Mouse (Mus musculus) heart, adult 2 months (tissue): ENCODE measurements at regions not wholly inside any gene's neighbourhood (a gene's known extent, or its start where the extent isn't known, plus 50 kb on each side); places are given as distances from the start of the nearest gene placed in this dataset.

Experiments
- DNase-seq, 2 experiments: peaks; one replicate each; pipeline ENCODE4 v3.0.0; 2021
- H3K27ac ChIP-seq: fragments of 200-600 bp; 2 replicates; pipeline ENCODE4 v1.8.1; 2022
- H3K27me3 ChIP-seq: fragments of 200-500 bp; 2 replicates; pipeline ENCODE4 v1.6.1; 2012; ENCODE audit warnings: mild to moderate bottlenecking, low read length, inconsistent platforms, mixed read lengths; ENCODE audit not compliant: control insufficient read depth, insufficient read depth
- H3K36me3 ChIP-seq: fragments of 200-500 bp; 2 replicates; pipeline ENCODE4 v1.6.1; 2012; ENCODE audit warnings: low read length, inconsistent platforms; ENCODE audit not compliant: control insufficient read depth, insufficient read depth
- H3K4me1 ChIP-seq: fragments of 200-500 bp; 2 replicates; pipeline ENCODE4 v1.6.1; 2011; ENCODE audit warnings: low read length; ENCODE audit not compliant: control insufficient read depth, insufficient read depth
- H3K4me3 ChIP-seq: fragments of 200-600 bp; 2 replicates; pipeline ENCODE4 v1.8.1; 2022
- H3K79me2 ChIP-seq: fragments of 200-500 bp; replicated peaks from 2 replicates; pipeline ENCODE4 v1.6.1; 2012; ENCODE audit warnings: mild to moderate bottlenecking, inconsistent platforms, low read length, moderate library complexity, mixed read lengths; ENCODE audit not compliant: control insufficient read depth, insufficient read depth
- H3K9ac ChIP-seq: fragments of 200-500 bp; 2 replicates; pipeline ENCODE4 v1.6.1; 2012; ENCODE audit warnings: low read depth, mild to moderate bottlenecking, control low read depth, inconsistent platforms, low read length, mixed read lengths
- CTCF ChIP-seq: fragments of 200-600 bp; IDR thresholded peaks from 2 replicates; pipeline ENCODE4 v1.8.1; 2022; ENCODE audit warnings: antibody characterized with exemption, mild to moderate bottlenecking, moderate library complexity
- EP300 ChIP-seq: fragments of 200-500 bp; IDR thresholded peaks from 2 replicates; pipeline ENCODE4 v1.6.1; 2011; ENCODE audit warnings: low read depth, low read length, control low read depth; ENCODE audit not compliant: insufficient read depth
- POLR2A ChIP-seq: fragments of 200-500 bp; IDR thresholded peaks from 2 replicates; pipeline ENCODE4 v1.6.1; 2011; ENCODE audit warnings: mild to moderate bottlenecking, low read depth, low read length, control low read depth; ENCODE audit not compliant: insufficient read depth
- WGBS: fragments of 180-500 bp; shearing (Covaris S2); methylation state at CpG from one replicate; pipeline ENCODE4 v1.1.7; 2018; 5-methylcytosine and 5-hydroxymethylcytosine counted together
- intact Hi-C: fragments of 180-260 bp; cut with DNase I; formaldehyde crosslinking; loops from one replicate; pipeline ENCODE4 v1.15.1; 2025

DNA sequence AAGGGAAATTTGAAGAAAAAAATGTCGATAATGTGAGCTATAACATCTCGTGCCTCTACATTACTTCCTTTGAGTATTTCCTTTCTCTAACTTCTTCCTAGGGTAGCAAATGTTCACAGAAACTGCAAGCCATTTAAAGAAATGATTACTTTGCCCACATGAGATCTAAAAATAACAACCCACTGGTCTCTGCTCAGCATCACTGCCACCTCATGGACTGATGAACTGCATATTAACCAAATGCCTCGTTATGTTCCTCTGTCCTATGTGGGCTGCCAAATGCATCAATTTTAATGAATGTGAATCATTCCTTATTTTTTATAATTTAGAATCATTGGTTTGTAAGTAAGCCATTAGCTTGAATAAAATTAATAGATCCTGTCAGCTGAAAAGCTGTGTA is 590.0 kb upstream of the Nr3c2 start:
- Histone ChIP-seq H3K9ac (no peak overlapping the region), H3K4me1 (no peaks in the 10 kb centered on the region), H3K4me3 (no peak overlapping the region), H3K27me3 (no peaks in the 10 kb centered on the region), H3K79me2 (no peaks in the 10 kb centered on the region), H3K36me3 (no peaks in the 10 kb centered on the region), H3K27ac (no peak overlapping the region)
- DNase-seq = no peak
- TF ChIP-seq EP300 (no peak), POLR2A (no peak), CTCF (peak; percentile 23)
- intact Hi-C loops = loop anchor here (5.0 kb wide), 1 partner anchor 242 kb away; no protein-coding TSS in a partner anchor
- 34% methylated on average over 3 of the region's 3 CpGs for WGBS

DNA sequence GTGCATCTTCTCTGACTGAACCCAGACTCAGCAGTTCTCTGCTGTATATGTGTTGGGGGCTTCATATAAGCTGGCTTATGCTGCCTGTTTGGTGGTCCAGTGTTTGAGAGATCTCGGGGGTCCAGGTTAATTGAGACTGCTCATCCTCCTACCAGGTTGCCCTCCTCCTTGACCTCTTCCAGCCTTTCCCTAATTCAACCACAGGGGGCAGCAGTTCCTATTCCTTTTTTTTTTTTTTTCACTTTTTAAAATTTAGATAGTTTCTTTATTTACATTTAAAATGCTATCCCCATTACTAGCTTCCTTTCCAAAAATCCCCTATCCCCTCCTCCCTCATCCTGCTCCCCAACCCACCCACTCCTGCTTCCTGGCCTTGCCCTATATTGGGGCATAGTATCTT is 570.7 kb upstream of the Nr3c2 start:
- TF ChIP-seq CTCF = peak; percentile 34
- TF ChIP-seq EP300 = no peak
- TF ChIP-seq POLR2A = no peak
- H3K9ac ChIP-seq = no peak overlapping the region
- WGBS = 29% methylated on average over 1 of the region's 1 CpGs
- DNase-seq = no peak
- no peaks in the 10 kb centered on the region for H3K4me1 ChIP-seq
- no peaks in the 10 kb centered on the region for H3K27me3 ChIP-seq
- no peaks in the 10 kb centered on the region for H3K79me2 ChIP-seq
- H3K36me3 ChIP-seq = no peaks in the 10 kb centered on the region
- no peak overlapping the region for H3K27ac ChIP-seq
- intact Hi-C loops = no loop called here
- no peak overlapping the region for H3K4me3 ChIP-seq

DNA sequence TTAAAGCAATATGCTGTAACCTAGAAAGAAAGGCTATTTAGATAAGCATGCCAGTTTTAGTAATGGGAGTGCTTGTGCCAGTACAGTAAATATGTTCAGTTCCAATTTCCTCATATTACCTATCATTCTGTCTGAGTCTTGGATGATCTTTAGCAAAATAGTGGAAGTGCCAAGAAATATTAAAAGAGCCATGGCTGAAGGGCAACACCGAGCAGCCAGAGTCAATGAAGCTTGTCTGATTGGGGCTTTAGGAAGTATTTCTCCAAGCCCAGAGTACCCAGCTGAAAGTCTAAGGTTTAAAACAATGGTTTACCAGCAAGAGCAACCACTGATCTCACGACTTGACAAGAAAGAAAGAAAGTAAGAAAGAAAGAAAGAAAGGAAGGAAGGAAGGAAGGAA is 556.2 kb upstream of the Nr3c2 start:
- no peak overlapping the region for H3K27ac ChIP-seq
- no peaks in the 10 kb centered on the region for H3K36me3 ChIP-seq
- H3K79me2 ChIP-seq = no peaks in the 10 kb centered on the region
- DNase-seq = no peak
- 38% methylated on average over 2 of the region's 2 CpGs for WGBS
- H3K27me3 ChIP-seq = no peaks in the 10 kb centered on the region
- H3K4me1 ChIP-seq = no peaks in the 10 kb centered on the region
- H3K9ac ChIP-seq = no peak overlapping the region
- intact Hi-C loops = no loop called here
- TF ChIP-seq EP300 = no peak
- TF ChIP-seq CTCF = no peak
- no peak for TF ChIP-seq POLR2A
- no peak overlapping the region for H3K4me3 ChIP-seq

DNA sequence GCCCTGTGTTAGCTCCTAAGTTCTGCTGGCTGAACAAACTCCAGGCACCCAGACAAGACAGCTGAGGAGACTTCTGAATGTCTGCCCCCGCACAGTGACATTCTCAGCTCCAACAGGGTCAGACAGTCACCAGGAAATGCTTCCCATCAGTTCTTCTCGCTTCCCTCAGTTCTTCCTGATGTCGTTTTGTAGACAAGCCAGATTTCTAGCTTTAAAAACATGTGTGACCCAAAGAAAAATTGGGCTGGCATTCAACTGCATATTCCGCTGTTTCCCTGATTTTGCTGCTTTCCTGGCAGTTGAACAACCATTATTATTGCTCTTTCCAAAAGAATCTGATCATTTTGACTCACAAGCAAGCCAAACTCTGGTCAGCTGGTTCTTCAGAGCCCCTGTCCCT is 553.1 kb upstream of the Nr3c2 start:
- WGBS = 45% methylated on average over 4 of the region's 4 CpGs
- H3K4me1 ChIP-seq = no peaks in the 10 kb centered on the region
- DNase-seq = peak in 1 of 2 experiments; percentile 15
- H3K27me3 ChIP-seq = no peaks in the 10 kb centered on the region
- intact Hi-C loops = no loop called here
- no peaks in the 10 kb centered on the region for H3K79me2 ChIP-seq
- no peaks in the 10 kb centered on the region for H3K36me3 ChIP-seq
- H3K27ac ChIP-seq = no peak overlapping the region
- no peak overlapping the region for H3K9ac ChIP-seq
- TF ChIP-seq EP300 (no peak), CTCF (no peak), POLR2A (no peak)
- no peak overlapping the region for H3K4me3 ChIP-seq

DNA sequence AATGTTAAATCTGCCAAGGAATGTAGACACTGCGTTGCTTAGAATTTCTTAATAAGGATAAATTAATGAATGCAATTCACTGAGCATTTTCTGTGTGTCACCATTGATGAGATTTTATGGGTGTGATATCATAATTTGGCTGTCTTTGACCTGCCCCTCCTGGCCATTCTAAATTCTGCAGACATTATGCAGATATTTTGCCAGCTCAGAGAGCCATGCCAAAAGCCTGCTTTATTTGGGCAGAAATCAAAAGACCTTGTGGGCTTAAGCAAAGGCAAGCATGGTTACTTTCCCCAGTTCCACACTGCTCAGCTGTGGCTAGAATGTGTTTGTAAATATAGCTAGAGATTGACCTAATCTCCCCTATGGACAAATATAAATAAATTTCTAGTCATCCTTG is 552.4 kb upstream of the Nr3c2 start:
- intact Hi-C loops = no loop called here
- no peaks in the 10 kb centered on the region for H3K79me2 ChIP-seq

DNA sequence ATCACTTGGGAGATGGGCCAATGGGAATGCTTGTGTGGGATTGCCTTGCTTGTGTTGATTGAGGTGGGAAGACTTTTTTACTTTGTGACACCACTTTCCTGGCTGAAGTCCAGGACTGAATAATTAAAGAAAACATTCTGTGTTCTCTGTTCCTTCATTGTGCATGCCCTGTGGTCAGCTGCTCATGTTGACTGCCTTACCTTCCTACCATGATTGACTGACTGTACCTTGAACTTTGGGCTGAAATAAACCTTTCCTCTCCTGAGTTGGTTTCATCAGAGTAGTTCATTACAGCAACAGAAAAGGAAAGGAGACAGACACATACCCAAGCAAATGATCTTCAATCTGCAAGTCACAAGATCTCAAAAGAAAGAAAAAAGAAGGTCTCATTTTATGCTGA is 524.9 kb upstream of the Nr3c2 start:
- intact Hi-C loops = no loop called here
- no peaks in the 10 kb centered on the region for H3K4me1 ChIP-seq

More for the DNA sequence above, 552.4 kb upstream of the Nr3c2 start:
- no peaks in the 10 kb centered on the region for H3K36me3 ChIP-seq
- DNase-seq = peak in 1 of 2 experiments; percentile 14
- WGBS = 80% methylated on average over 1 of the region's 1 CpGs
- TF ChIP-seq EP300 (no peak), CTCF (0 out of 2 replicates have a peak, but pooled peaks have one; percentile 10), POLR2A (no peak)
- H3K4me3 ChIP-seq = no peak overlapping the region
- H3K27me3 ChIP-seq = no peaks in the 10 kb centered on the region
- H3K9ac ChIP-seq = no peak overlapping the region
- H3K27ac ChIP-seq = no peak overlapping the region
- no peaks in the 10 kb centered on the region for H3K4me1 ChIP-seq

More for the DNA sequence above, 524.9 kb upstream of the Nr3c2 start:
- Histone ChIP-seq H3K9ac (no peak overlapping the region), H3K4me3 (no peak overlapping the region), H3K79me2 (no peaks in the 10 kb centered on the region), H3K27ac (no peak overlapping the region), H3K27me3 (no peaks in the 10 kb centered on the region), H3K36me3 (no peaks in the 10 kb centered on the region)
- DNase-seq = no peak
- TF ChIP-seq CTCF (no peak), EP300 (no peak), POLR2A (no peak)
